Mouse (Mus musculus): ENCODE results near the gene Tbx18.

The Tbx18 gene

GRCm38 (mm10) chr9:87730961-87731535 lies at the start of gene Tbx18:
Gene Tbx18 (minus strand): TSS chr9:87731260.
- DNase-seq = peak; percentile 97

- DNase-seq = no peak
Measured at GRCm38 (mm10) chr9:87773951-87774350, 42.9 kb upstream of the Tbx18 start.

- DNase-seq = no peak
Measured at GRCm38 (mm10) chr9:87755621-87756020, 24.6 kb upstream of the Tbx18 start.

- DNase-seq = no peak
Measured at GRCm38 (mm10) chr9:87741599-87741998, 10.5 kb upstream of the Tbx18 start.

- peak; percentile 85 for DNase-seq
Measured at GRCm38 (mm10) chr9:87740667-87741066, 9.6 kb upstream of the Tbx18 start.

- DNase-seq = peak; percentile 63
Measured at GRCm38 (mm10) chr9:87740241-87740645, 9.2 kb upstream of the Tbx18 start.

GRCm38 (mm10) chr9:87739543-87740161 lies 8.6 kb upstream of the Tbx18 start:
- DNase-seq = peak; percentile 58

GRCm38 (mm10) chr9:87738766-87739542 lies 7.9 kb upstream of the Tbx18 start:
- DNase-seq = peak; percentile 50

GRCm38 (mm10) chr9:87738123-87738522 lies 7.1 kb upstream of the Tbx18 start:
- DNase-seq = peak; percentile 29

- peak; percentile 21 for DNase-seq
Measured at GRCm38 (mm10) chr9:87737271-87737670, 6.2 kb upstream of the Tbx18 start.

- DNase-seq = peak; percentile 24
Measured at GRCm38 (mm10) chr9:87735046-87735445, 4.0 kb upstream of the Tbx18 start.

GRCm38 (mm10) chr9:87734631-87735030 lies 3.6 kb upstream of the Tbx18 start:
- no peak for DNase-seq

- DNase-seq = no peak
Measured at GRCm38 (mm10) chr9:87733732-87734131, 2.7 kb upstream of the Tbx18 start.

GRCm38 (mm10) chr9:87733236-87733630 lies 2.2 kb upstream of the Tbx18 start:
- peak; percentile 59 for DNase-seq

GRCm38 (mm10) chr9:87732416-87733235 lies 1.6 kb upstream of the Tbx18 start:
- peak; percentile 50 for DNase-seq

- DNase-seq = peak; percentile 71
Measured at GRCm38 (mm10) chr9:87730271-87730960, 644 bp downstream of the Tbx18 start.

- peak; percentile 57 for DNase-seq
Measured at GRCm38 (mm10) chr9:87729316-87730270, 1.5 kb downstream of the Tbx18 start.

GRCm38 (mm10) chr9:87728107-87728506 lies 3.0 kb downstream of the Tbx18 start:
- peak; percentile 30 for DNase-seq

- peak; percentile 43 for DNase-seq
Measured at GRCm38 (mm10) chr9:87727155-87727953, 3.7 kb downstream of the Tbx18 start.

GRCm38 (mm10) chr9:87721793-87722192 lies 9.3 kb downstream of the Tbx18 start:
- peak; percentile 44 for DNase-seq
